Mouse (Mus musculus): ENCODE data around the gene Rnf38.

DNA sequence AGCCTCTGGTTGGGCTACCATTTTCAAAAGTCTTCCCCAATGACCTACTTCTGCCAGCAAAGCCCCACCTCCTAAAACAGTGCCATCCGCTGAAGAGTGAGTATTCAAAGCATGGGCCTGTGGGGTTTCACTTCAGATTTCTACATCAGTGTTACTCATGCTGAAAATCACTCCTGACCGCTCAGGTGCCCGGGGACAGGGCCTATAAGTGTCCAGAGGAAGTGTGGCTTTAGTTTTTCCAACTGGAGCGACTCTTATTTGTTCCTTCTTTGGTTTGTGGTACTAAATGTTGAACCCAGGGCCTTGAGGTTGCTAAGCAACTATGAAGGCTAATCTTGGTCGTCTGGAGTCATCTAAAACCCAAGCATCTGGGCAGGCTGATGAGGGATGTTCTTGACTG, 21.0 kb upstream of the Rnf38 start:
- TF ChIP-seq POLR2A (IDR thresholded peaks at IDR 0.05; ENCODE audit: borderline replicate concordance, insufficient read depth, low read length) (no peak), CTCF (IDR thresholded peaks at IDR 0.05; ENCODE audit: borderline replicate concordance, insufficient read depth, low read depth, low read length) (no peak)

All from cerebellum, adult 2 months (tissue).